Mouse (Mus musculus) layer of hippocampus, adult 11-12 months (tissue): ENCODE results near the gene Ercc2.

Source experiments
- DNase-seq: peaks from one replicate; pipeline ENCODE4 v3.0.0; 2022; ENCODE audit warnings: low spot score

Ercc2 gene

DNA sequence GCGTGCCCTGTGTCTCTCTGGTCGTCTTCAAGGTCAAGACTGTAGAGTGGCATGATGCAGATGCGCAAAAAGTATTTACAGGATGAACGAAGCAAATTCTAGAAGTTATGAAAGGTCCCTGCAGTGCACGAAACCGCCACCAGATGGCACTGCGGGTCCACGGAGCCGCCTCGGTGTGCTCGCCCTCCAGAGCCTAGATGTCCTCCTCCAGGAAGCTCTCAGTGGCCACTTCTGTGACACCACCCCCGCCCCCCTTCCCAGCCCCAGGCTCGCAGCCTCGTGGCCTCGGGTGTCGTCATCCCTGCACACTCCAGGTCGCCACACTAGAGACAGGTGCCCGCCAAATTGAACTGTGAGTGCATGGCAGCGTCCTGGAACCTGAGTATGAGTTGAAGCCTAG lies 23.6 kb downstream of the Ercc2 start:
- peak; percentile 83 for DNase-seq

GRCm38 (mm10) chr7:19409753-19410152 lies 27.9 kb downstream of the Ercc2 start:
- no peak for DNase-seq

DNA sequence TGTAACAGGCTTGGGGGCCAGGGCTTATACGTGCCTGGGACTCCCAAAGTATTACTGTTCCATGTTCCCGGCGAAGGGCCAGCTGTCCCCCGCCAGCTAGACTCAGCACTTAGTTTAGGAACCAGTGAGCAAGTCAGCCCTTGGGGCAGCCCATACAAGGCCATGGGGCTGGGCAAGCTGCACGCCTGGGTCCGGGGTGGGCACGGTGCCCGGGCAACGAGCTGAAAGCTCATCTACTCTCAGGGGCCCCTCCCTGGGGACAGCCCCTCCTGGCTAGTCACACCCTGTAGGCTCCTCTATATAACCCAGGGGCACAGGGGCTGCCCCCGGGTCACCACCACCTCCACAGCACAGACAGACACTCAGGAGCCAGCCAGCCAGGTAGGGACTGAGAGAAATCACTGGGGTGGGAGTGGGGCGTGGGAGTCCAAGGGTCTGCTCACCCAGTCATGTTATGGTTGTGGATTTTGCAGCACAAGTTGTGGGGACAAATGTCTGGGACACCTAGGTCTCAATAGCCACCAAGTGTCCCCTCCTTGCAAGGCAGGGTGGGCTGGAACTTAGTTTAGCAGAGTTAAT lies 29.0 kb downstream of the Ercc2 start:
- DNase-seq = no peak

GRCm38 (mm10) chr7:19411783-19412182 lies 30.0 kb downstream of the Ercc2 start:
- DNase-seq = no peak

- no peak for DNase-seq
These were observed 31.7 kb downstream of the Ercc2 start for GRCm38 (mm10) chr7:19413525-19413924.

GRCm38 (mm10) chr7:19416590-19416989 lies 34.8 kb downstream of the Ercc2 start:
- no peak for DNase-seq

GRCm38 (mm10) chr7:19420121-19420520 lies 38.3 kb downstream of the Ercc2 start:
- DNase-seq = no peak

DNA sequence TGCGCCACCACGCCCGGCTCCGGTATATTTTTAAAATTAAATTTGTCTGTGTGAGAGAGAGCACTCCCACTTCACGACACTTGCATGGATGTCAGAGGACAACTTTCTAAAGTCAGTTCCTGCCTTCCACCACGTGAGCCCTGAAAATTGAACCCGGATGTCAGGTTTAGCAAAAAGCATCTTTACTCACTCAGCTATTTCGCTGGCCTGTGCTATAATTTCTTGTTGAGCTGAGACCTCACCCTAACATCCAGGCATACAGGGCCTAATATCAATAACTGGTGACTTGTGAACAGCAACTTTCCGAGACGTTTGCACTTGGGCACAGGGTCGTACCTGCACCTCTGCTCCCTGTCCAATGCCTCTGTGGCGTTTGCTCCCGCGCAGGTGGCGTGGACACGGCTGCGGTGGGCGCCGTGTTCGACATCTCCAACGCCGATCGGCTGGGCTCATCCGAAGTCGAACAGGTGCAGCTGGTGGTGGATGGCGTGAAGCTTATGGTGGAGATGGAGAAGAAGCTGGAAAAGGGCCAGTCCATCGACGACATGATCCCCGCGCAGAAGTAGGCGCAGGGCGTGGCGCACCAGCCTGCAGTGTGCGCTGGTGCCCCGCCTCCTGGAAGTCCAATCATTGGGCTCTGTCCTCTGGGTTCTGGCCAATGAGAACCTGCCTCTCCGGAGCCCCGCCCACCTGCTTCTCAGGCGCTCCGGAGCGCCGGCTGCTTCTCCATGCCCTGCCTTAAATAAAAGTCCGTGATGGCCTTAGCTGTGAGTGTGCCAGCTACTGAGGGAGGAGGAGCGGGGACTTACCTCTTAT lies 39.2 kb downstream of the Ercc2 start:
- DNase-seq = peak; percentile 89

DNA sequence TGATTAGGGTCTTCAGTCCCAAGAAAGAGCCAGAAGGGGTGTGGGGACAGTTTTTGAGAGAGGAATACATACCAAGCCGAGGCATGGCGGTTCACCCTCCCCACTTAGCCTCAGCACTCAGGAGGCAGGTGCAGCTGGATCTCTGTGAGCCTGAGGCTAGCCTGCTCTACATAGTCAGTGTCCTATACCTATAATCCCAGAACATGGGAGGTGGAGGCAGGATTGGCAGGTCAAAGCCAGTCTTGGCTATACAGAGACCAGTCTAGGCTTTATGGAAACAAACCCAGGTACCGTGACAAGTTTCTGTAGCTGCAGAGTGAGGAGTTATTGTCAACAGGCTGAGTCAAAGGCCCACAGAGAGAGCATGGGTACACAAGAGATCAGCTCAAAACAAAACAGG lies 41.3 kb downstream of the Ercc2 start:
- DNase-seq = no peak

DNA sequence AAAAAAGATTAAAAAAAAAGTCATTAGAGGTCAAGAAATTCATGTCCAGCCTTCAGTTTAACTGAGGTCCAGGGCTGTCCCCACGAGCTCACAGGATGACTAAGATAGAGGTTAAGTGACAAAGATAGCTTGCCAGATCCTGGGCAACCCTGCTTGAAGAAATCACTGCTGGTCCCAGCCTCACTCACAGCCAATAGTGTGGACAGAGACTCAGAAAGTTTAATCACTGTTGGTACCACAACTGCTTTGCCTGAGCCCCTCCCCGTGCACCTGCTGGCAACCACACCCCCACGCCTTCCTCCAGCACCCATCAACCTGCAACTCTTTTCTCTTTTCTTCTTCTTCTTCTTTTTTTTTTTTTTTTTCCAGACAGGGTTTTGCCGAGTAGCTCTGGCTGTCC lies 42.2 kb downstream of the Ercc2 start:
- no peak for DNase-seq

GRCm38 (mm10) chr7:19426349-19426748 lies 44.5 kb downstream of the Ercc2 start:
- DNase-seq = no peak

GRCm38 (mm10) chr7:19426888-19427287 lies 45.1 kb downstream of the Ercc2 start:
- no peak for DNase-seq

GRCm38 (mm10) chr7:19427999-19428650 lies 46.3 kb downstream of the Ercc2 start:
- DNase-seq = no peak

GRCm38 (mm10) chr7:19429726-19430125 lies 47.9 kb downstream of the Ercc2 start:
- DNase-seq = no peak

DNA sequence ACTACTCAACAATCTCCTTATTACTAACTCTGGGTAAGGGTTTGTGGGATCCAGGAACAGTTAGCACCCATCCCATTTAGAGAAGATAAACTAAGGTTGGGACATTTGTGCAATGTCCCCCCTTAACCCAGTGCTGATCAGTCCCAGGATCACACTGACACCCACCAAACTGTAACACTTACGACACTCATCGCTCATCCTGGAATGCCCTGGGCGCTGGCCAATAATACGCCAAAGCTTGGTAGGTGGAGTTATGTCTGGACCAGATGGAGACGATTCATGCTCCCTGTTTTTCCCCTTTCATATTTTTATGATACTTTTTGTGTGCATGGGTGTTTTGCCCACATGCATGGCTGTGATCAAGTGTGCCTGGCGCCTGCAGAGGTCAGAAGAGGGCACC lies 48.6 kb downstream of the Ercc2 start:
- DNase-seq = no peak

DNA sequence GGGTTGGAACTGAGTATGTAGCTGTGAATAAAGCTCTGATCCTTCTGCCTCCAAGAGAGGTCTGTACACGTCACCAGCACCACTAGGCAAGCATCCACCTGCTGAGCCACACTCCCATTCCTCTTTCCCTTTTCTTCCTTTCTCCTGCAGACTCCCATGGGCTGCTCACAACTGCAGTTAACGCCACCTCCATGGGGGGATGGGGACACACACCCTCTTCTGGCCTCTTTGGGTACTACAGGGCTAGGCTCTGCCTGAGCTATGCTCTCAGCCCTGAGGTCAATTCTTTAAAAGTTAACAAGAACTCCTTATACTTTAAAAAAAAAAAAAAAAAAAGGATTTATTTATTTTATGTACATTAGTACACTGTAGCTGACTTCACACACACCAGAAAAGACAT lies 50.7 kb downstream of the Ercc2 start:
- DNase-seq = no peak

- no peak for DNase-seq
These were observed 54.5 kb downstream of the Ercc2 start for GRCm38 (mm10) chr7:19436276-19436675.

GRCm38 (mm10) chr7:19437048-19437447 lies 55.2 kb downstream of the Ercc2 start:
- peak; percentile 67 for DNase-seq

DNA sequence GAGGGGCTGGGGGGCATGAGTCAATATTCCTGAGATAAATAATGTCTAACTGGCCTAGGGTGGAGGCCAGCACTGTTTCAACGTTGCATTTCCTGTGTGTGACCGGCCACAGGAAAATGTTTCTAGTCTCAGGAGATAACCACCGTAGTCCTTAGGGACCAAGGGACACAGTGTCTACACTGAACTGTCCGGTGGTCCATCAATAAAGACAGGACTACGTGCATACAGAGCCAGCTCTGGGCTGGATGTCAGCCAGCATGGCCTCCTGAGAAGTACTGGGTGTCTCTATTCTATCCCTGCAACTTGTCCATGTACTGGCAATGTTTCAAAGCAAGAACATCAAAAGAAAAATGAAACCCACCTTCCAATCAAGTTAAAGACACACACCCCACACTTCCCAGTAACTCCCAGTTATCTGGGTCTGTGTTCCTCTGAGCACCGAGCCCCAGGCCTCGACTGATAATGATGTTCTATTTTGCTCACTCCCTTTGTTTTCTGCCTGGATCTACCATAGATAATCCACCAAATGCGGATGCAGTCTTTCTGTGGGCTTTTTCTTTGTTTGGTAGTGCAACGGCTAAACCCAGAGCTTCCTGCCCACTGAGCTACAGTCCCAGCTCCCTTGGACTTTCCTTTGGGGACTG lies 59.8 kb downstream of the Ercc2 start:
- no peak for DNase-seq

GRCm38 (mm10) chr7:19443344-19443743 lies 61.5 kb downstream of the Ercc2 start:
- DNase-seq = peak; percentile 87

- DNase-seq = no peak
These were observed 63.0 kb downstream of the Ercc2 start for GRCm38 (mm10) chr7:19444801-19445200.
